In the genomic region with DNA sequence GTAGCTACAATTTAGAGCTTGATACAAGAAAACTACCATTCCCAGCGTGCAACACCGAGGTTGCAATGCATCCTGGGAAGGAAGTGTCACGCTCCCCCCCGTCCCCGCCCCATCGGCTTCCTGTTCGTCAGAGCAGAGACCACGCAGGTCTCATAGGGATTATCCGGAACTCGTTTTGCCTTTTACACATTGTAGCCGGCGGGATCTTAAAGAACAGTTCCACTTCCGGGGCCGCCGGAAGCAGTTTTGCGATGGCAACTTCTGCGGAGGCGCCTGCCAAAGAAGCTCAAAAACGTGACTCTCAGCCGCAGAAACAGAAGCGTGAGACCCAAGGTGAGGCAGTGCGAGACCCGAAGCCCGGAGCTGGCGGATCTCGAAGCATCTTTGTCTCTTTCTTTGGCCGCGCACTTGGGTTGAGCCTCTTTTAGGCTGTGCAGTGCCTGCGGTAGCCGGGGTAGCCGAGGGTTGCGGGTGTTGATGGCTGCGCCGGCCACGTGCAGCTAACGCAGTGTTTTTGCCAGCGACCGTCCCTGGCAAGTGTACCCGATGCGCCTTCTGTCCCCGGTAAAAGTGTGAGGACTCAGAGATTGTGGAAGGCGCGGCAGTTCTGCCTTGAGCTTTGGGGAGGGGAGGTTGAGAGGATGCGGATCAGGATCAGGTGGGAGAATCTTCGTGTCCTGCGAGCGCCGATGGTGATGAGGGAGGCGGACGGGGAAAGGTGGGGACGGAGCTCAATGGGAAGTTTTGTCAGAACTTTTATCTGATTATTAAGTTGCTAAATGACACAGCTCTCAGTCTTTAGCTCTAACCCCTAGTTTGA, we compare ENCODE assay signal across 7 mouse cellular contexts. TPM values are rescaled to one million over a fixed set of nuclear protein-coding genes. Genes with fewer than 3 reads are reported as not detected.
DNase-seq lines count a peak whose midpoint lies in the region; ATAC-seq and TF ChIP-seq lines count a peak whose summit lies in the region.

A gene (plus strand): TSS at position 123 of the 820 bp plus-strand sequence.

- H3K36me3 ChIP-seq in embryonic facial prominence, embryonic 10.5 days (replicated peaks) = peaks cover 24% of the 10 kb centered on the region
- H3K36me3 ChIP-seq in intestine, postnatal 0 days (ENCODE audit: control insufficient read depth, insufficient read depth) = peaks cover 12% of the 10 kb centered on the region; the same call in 1 of the 2 replicates
- H3K36me3 ChIP-seq in midbrain, embryonic 12.5 days = peaks cover 9% of the 10 kb centered on the region; the same call in 1 of the 2 replicates
- peaks cover 5% of the 10 kb centered on the region; the same call in 1 of the 2 replicates for H3K36me3 ChIP-seq in small intestine, adult 2 months (ENCODE audit: control insufficient read depth, insufficient read depth, low read length)

- peak within 1 kb of the TSS; percentile 69 for H3K4me3 ChIP-seq in embryonic facial prominence, embryonic 10.5 days
- peak within 1 kb of the TSS; percentile 94 for H3K4me3 ChIP-seq in intestine, postnatal 0 days (ENCODE audit: low read depth, low read length)
- peak within 1 kb of the TSS; percentile 93 for H3K4me3 ChIP-seq in midbrain, embryonic 12.5 days
- H3K4me3 ChIP-seq in small intestine, adult 2 months (ENCODE audit: low read depth, low read length) = peak within 1 kb of the TSS; percentile 91

- WGBS in embryonic facial prominence, embryonic 10.5 days = under 1% methylated on average over 51 of the region's 51 CpGs
- under 1% methylated on average over 51 of the region's 51 CpGs for WGBS in intestine, postnatal 0 days
- WGBS in midbrain, embryonic 12.5 days = under 1% methylated on average over 51 of the region's 51 CpGs
- WGBS in small intestine, adult 2 months = under 1% methylated on average over 51 of the region's 51 CpGs

- peak within 1 kb of the TSS; percentile 72 for H3K9ac ChIP-seq in intestine, postnatal 0 days (ENCODE audit: low read depth, low read length)
- peak within 1 kb of the TSS; percentile 76 for H3K9ac ChIP-seq in midbrain, embryonic 12.5 days (replicated peaks)

- no peaks in the 10 kb centered on the region for H3K27me3 ChIP-seq in embryonic facial prominence, embryonic 10.5 days (replicated peaks; ENCODE audit: low read depth, poor library complexity, severe bottlenecking)
- H3K27me3 ChIP-seq in intestine, postnatal 0 days (replicated peaks; ENCODE audit: control insufficient read depth, insufficient read depth, low read length) = no peaks in the 10 kb centered on the region
- H3K27me3 ChIP-seq in midbrain, embryonic 12.5 days = 0 out of 2 replicates have a peak, but pooled peaks cover 3% of the 10 kb centered on the region
- H3K27me3 ChIP-seq in small intestine, adult 2 months (ENCODE audit: control insufficient read depth, insufficient read depth, low read length) = no peaks in the 10 kb centered on the region

- H3K9me3 ChIP-seq in embryonic facial prominence, embryonic 10.5 days = no peaks in the 10 kb centered on the region
- no peaks in the 10 kb centered on the region for H3K9me3 ChIP-seq in intestine, postnatal 0 days (ENCODE audit: control insufficient read depth)
- no peaks in the 10 kb centered on the region for H3K9me3 ChIP-seq in midbrain, embryonic 12.5 days

- peak within 1 kb of the TSS; percentile 86 for H3K27ac ChIP-seq in embryonic facial prominence, embryonic 10.5 days (replicated peaks)
- 0 out of 2 replicates have a peak within 1 kb of the TSS, but pooled peaks have one; percentile 46 for H3K27ac ChIP-seq in intestine, postnatal 0 days (ENCODE audit: low read depth, low read length)
- peak within 1 kb of the TSS; percentile 56 for H3K27ac ChIP-seq in midbrain, embryonic 12.5 days (replicated peaks)
- peak within 1 kb of the TSS; percentile 45; the same call in 1 of the 2 replicates for H3K27ac ChIP-seq in small intestine, adult 2 months (ENCODE audit: insufficient read depth, low read depth, low read length)

- intact Hi-C loops in left cerebral cortex, postnatal 4 days (cut with DNase I) = no loop called here

- TF ChIP-seq CTCF in intestine, postnatal 0 days (IDR thresholded peaks at IDR 0.05; ENCODE audit: low read depth) = no peak
- no peak for TF ChIP-seq CTCF in small intestine, adult 2 months (IDR thresholded peaks at IDR 0.05; ENCODE audit: extremely low read depth, insufficient read length, insufficient replicate concordance, low read depth, low read length)

- peak; percentile 37; the same call in 1 of the 2 replicates for TF ChIP-seq POLR2A in small intestine, adult 2 months (IDR thresholded peaks at IDR 0.05; ENCODE audit: low read depth, low read length)

- peak within 1 kb of the TSS; percentile 88 for H3K4me2 ChIP-seq in intestine, postnatal 0 days (replicated peaks; ENCODE audit: low read depth)
- H3K4me2 ChIP-seq in midbrain, embryonic 12.5 days (replicated peaks) = peak within 1 kb of the TSS; percentile 78

- H3K4me1 ChIP-seq in embryonic facial prominence, embryonic 10.5 days = peaks cover 7% of the 10 kb centered on the region
- H3K4me1 ChIP-seq in intestine, postnatal 0 days (replicated peaks; ENCODE audit: control insufficient read depth, insufficient read depth, low read length) = no peaks in the 10 kb centered on the region; the same call in 1 of the 2 replicates
- peaks cover 8% of the 10 kb centered on the region for H3K4me1 ChIP-seq in midbrain, embryonic 12.5 days
- H3K4me1 ChIP-seq in small intestine, adult 2 months (ENCODE audit: control insufficient read depth, insufficient read depth, insufficient read length, low read length) = no peaks in the 10 kb centered on the region

- peak; percentile 91 for DNase-seq in adrenal gland, postnatal 10 days
- DNase-seq in embryonic facial prominence, embryonic 10.5 days (ENCODE audit: low spot score) = peak; percentile 96
- peak; percentile 77 for DNase-seq in gonadal fat pad, adult 2 months (ENCODE audit: low read depth)
- DNase-seq in left cerebral cortex, postnatal 4 days = peak; percentile 91

- ATAC-seq in intestine, postnatal 0 days = peak; percentile 100
- ATAC-seq in midbrain, embryonic 12.5 days (ENCODE audit: low FRiP score, low read depth) = peak; percentile 97

RNA-seq across cellular contexts. Expression of the gene that starts here (rescaled TPM):
- 10 to 100 TPM; 27.6 to 28.6 TPM for total RNA-seq in adrenal gland, postnatal 10 days (2021)
- 54.6 and 56.5 TPM in 2 replicates for polyA plus RNA-seq in embryonic facial prominence, embryonic 10.5 days (2016; fragmentation: Nextera tagmentation; extraction: Ambion mirVana)
- 6.8 and 8.8 TPM in 2 replicates for polyA plus RNA-seq in gonadal fat pad, adult 2 months (2012; rRNA removed)
- 12.7 and 13.6 TPM in 2 replicates for polyA plus RNA-seq in intestine, postnatal 0 days (2015; fragmentation: Nextera tagmentation; extraction: Ambion mirVana)
- total RNA-seq in left cerebral cortex, postnatal 4 days (2021) = 10 to 100 TPM; 32.7 to 35.8 TPM
- 57.6 and 63.7 TPM in 2 replicates for polyA plus RNA-seq in midbrain, embryonic 12.5 days (2016; fragmentation: Nextera tagmentation; extraction: Ambion mirVana)
- polyA plus RNA-seq in small intestine, adult 2 months (2012; rRNA removed) = 0.83 and 1.2 TPM in 2 replicates

Comparison
In these comparisons a context has a peak if more than half of its experiments do, and no peak if none do; other contexts are left out.
1. Peak in every context shown above with its lines: DNase-seq, ATAC-seq, H3K4me3 ChIP-seq and H3K27ac ChIP-seq.